In the genomic region with DNA sequence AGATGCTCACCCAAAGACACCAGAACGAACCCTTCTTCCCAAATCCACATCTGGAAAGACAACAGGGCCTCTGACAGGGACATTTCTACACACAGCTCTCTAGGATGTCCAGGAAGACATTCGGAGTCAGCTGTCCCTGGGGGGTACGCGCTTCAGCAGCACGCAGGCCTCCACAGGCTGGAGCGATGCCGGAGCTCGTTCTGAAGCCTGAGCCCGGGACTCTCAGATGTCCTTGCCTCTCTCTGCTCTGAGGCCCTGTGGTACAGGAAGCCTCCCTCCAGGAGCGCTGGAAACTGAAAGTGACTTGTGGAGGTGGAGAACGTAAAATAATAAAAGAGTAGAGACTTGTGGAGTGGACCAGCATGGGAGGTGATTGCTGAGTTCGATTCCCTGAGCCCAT, we compare ENCODE assay signal across 11 mouse cellular contexts.
"Had no signal": no experiment of that assay in that cellular context is flagged by ENCODE, and none has a peak within 500 bp of the region (broad histone marks: within the 10 kb centered on the region; RNA-seq: fewer than 3 reads in every experiment).

No protein-coding gene starts in this region.

- H3K4me3 ChIP-seq: liver, embryonic 15.5 days; midbrain, embryonic 15.5 days; neural tube, embryonic 12.5 days had no signal

- DNase-seq: kidney, adult 8-10 months; kidney, postnatal 25 days; lung, adult 2 months; lung, postnatal 36 days; thymus, postnatal 25 days had no signal

- ATAC-seq: lung, postnatal 0 days had no signal

- H3K27me3 ChIP-seq: liver, embryonic 15.5 days; midbrain, embryonic 15.5 days; neural tube, embryonic 12.5 days had no signal

- H3K9ac ChIP-seq: liver, embryonic 15.5 days; midbrain, embryonic 15.5 days; neural tube, embryonic 12.5 days had no signal

- H3K4me2 ChIP-seq: liver, embryonic 11.5 days; liver, embryonic 15.5 days had no signal

- H3K27ac ChIP-seq: liver, embryonic 15.5 days; midbrain, embryonic 15.5 days; neural tube, embryonic 12.5 days; stomach, postnatal 0 days had no signal

- H3K36me3 ChIP-seq: liver, embryonic 15.5 days; midbrain, embryonic 15.5 days; neural tube, embryonic 12.5 days had no signal

- H3K9me3 ChIP-seq: liver, embryonic 15.5 days; midbrain, embryonic 15.5 days; neural tube, embryonic 12.5 days had no signal
